Mouse (Mus musculus) c-Kit-positive CD71-negative TER-119-negative erythroid progenitor cells, embryonic 14.5 days (primary cell): ENCODE measurements at regions not wholly inside any gene's neighbourhood (a gene's known extent, or its start where the extent isn't known, plus 50 kb on each side); places are given as distances from the start of the nearest gene placed in this dataset.
A peak's percentile ranks its signal among the peaks of the same experiment; 100 is the strongest.
"Not testable (repeated sequence)": the region's sequence is repeated elsewhere in the genome, so short reads cannot be mapped to it uniquely, and the experiment has no call there.

Source experiments
- DNase-seq: peaks from one replicate; pipeline ENCODE4 v3.0.0-alpha.2; 2013; ENCODE audit warnings: low read depth

DNA sequence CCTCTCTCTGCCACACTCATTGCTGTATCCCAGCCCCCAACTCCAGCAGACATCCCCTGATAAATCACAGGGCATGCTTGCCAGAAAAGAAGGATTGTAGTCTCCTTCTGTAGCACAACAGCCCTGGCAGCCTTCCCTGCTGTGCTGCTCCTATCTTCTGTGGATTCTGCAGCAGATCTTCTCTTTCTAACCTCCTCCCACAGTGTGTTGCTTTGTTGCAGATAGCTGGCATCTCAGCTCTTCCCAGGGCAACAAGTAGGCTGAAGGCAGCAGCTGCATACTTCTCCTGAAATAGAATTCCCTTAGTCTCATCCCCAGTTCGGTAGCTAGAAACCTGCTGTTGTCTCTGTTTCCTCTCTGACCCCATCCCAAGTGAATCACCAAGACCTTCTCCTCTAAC is 77.7 kb downstream of the Amer1 start:
- DNase-seq, result no peak

DNA sequence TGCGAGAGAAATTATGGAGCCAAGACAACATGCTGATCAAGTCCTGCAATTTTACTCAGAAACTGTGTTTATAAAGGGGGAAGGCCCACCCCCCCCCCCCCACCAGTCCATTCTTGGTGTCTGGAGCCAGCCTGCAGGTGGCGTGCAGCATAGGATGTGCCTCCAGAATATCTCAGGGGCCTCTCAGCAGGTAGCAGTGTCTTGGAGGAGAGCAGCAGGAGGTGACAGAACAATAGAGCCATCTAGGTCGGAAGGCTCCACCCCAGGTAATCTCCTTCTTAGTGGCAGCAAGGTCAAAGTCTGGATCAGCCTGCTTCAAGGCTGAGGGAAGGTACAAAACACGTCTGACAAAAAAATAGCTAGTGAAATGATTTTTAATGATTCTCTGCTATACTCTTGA is 79.3 kb downstream of the Amer1 start:
- not testable (repeated sequence) for DNase-seq

DNA sequence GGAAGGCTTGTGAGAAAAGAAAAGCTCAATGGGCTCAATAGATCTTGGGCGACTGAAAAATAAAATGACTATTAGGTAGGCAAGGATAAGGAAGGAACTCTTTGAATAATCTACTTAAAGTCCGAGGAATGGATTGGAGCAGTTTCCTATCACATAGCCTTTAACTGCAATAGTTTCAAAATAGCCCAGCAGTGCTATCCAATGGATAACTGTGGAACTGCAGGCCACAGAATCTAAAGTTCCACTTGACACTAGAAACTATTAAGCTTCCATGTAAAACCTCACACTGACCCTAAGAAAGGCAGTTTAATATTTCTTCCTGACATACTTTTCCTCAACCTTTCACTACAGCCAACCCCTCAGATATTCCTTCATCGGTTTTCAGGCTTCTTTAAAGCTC is 85.6 kb downstream of the Amer1 start:
- DNase-seq, result peak; percentile 2
